Mouse (Mus musculus) right cerebral cortex, postnatal 25 days (tissue): ENCODE results near the gene Cdc45.
A peak's percentile ranks its signal among the peaks of the same experiment; 100 is the strongest.
"Not testable (repeated sequence)": the region's sequence is repeated elsewhere in the genome, so short reads cannot be mapped to it uniquely, and the experiment has no call there.

Source experiments
- DNase-seq: peaks from one replicate; pipeline ENCODE4 v3.0.0; 2022

Cdc45 gene

GRCm38 (mm10) chr16:18811468-18812384 is at the start of gene Cdc45, which contains the start of gene Ufd1:
Gene Cdc45 (minus strand): TSS chr16:18811987.
Gene Ufd1 (plus strand): TSS chr16:18811779.
- DNase-seq, result peak; percentile 85

- DNase-seq, result no peak
Observed at GRCm38 (mm10) chr16:18860186-18860585, 48.4 kb upstream of the Cdc45 start.

DNA sequence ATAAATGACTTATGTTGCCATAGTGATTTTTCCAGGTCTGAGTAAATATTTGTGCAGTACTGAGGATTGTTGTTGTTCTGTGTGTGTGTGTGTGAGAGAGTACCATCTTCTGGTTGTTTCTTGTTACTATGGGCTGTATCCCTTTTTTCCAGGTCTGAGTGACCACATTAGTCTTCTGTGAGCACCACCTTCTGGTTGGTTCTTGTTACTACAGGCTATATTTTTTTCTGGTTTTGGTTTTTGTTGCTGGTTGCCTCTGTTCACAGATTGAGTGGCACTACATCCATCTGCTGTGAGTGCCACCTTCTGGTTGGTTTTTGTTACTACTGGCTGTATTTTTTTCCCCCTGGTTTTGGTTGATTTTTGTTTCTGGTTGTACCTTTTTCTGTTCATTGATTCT is 46.8 kb upstream of the Cdc45 start:
- DNase-seq, result no peak

DNA sequence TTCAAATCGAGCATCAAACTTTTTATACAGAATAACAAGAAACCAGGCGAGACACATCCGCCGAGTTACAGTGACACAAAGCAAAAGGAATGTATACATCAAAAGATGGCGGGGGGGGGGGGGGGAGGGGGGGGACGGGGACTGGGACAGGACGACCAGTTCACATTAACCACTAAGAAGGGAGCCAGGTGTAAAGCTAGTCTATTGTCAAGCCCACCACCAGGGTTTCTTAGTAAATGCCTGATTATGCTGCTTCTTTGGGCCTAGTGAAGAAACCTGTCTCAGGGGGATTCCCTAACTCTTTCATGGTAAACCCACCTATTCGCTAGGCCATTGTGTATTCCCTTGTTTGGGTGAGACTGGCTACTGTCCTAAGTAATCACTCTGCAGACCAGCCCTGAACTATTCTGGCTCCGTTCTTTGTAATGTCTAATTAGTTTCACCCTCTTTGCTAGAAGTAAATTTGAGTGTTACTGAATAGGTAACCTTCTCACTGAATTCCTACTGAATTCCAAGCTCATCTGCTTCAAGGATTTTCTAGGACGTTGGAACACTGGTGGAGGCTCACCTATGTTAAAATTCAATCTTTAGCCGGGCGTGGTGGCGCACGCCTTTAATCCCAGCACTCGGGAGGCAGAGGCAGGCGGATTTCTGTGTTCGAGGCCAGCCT is 37.9 kb upstream of the Cdc45 start:
- not testable (repeated sequence) for DNase-seq

GRCm38 (mm10) chr16:18846301-18846820 is 34.6 kb upstream of the Cdc45 start:
- DNase-seq, result no peak

DNA sequence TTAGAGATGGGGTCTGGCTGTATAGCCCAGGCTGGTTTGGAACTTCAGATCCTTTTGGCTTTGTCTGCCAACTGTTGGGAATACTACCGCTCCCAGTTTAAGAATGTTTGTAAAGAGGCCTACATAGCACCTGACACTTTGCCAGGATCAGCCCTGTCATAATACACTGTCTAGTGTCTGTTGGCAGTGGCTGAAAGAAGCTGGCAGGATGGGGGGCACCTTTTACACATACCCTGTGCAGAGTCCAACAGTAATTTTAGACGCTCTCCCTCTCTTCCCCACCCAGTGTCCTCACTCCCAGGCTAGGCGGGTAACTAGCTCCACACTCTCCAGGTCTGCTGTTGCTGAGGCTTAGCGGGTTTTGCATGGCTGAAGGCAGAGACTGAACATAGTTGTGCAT is 26.6 kb upstream of the Cdc45 start:
- DNase-seq, result no peak

DNA sequence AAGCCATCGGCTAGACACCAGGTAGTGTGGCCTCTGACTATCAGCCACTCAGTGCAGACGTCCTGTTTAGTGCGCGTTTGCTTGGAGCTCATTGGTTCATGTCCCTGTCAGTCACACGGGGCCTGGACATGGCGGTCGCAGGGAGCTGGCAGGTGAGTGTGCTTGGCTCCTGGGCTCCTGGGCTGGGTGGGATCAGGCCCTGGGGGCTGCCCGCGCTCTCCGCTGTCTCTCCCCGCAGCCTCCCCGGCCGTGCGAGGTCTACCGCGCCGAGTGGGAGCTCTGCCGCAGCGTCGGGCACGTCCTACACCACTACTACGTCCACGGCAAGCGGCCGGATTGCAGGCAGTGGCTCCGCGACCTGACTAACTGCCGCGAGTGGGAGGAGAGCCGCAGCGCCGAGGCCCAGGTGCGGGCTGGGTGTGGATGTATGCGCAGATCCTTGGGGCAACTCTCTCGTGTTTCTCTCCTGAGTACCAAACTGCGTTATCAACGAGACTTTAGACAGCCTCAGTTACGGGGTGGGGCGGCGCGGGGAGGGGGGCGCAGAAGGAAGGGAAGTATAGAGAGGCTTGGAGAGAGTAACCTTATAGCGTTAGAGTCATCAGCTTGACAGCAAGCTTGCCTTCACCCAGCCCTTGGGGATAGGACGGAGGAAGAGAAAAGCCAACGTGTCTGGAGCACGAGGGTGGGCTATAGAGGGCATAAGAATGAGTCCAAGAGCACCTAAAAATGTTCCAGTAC is 24.9 kb upstream of the Cdc45 start, which contains the start of the genes 2510002D24Rik and Gm28539:
2510002D24Rik (plus strand) TSS at position 111 of the 741 bp plus-strand sequence.
Gm28539 (plus strand) TSS at position 117 of the 741 bp plus-strand sequence.
- peak; percentile 92 for DNase-seq

GRCm38 (mm10) chr16:18836073-18836467 is 24.3 kb upstream of the Cdc45 start:
- DNase-seq, result no peak

GRCm38 (mm10) chr16:18833486-18833885 is 21.7 kb upstream of the Cdc45 start:
- DNase-seq, result no peak

- no peak for DNase-seq
Observed at GRCm38 (mm10) chr16:18829102-18829501, 17.3 kb upstream of the Cdc45 start.

GRCm38 (mm10) chr16:18828630-18829029 is 16.8 kb upstream of the Cdc45 start:
- no peak for DNase-seq

DNA sequence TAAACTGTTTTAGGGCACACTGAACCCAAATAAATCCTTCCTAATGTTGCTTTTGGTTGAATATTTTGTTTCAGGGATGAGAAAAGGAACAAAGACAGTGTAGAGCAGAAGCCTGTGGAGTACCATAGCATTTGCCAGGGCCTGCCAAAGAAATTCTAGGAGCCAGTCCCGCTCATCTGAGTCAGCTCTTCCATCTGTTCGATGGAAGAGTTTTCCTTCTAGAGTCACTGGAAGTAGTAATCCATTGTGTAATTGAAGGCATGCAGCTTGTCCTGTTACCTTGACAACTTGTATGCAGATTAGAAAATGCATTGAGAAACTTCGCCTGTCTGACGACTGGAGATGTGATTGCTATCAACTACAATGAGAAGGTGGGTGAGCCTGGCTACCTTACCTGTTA is 11.1 kb upstream of the Cdc45 start:
- peak; percentile 37 for DNase-seq

- no peak for DNase-seq
Observed at GRCm38 (mm10) chr16:18822356-18822755, 10.6 kb upstream of the Cdc45 start.

- DNase-seq, result no peak
Observed at GRCm38 (mm10) chr16:18812385-18812910, 661 bp upstream of the Cdc45 start.

DNA sequence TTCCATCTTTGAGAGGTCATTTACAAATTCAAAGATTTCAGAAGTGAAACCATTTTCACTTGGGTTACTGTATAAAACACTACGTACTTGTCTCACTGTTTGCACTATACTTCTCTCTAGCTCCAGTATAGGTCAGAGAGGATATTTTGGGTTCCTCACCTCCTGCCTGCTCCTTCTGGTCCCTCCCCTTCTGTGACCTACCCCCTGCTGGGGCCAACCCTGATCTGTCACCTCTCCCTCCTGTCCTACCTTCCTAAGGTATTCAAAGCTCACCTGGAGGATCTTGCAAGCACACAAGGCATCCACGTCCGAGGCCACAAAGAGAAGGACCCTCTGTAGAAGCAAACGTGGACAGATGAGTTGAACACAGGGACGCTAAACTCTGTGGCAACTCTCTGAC is 755 bp downstream of the Cdc45 start:
- no peak for DNase-seq

GRCm38 (mm10) chr16:18809001-18809400 is 2.8 kb downstream of the Cdc45 start:
- DNase-seq, result no peak

GRCm38 (mm10) chr16:18805746-18806145 is 6.0 kb downstream of the Cdc45 start:
- DNase-seq, result no peak

GRCm38 (mm10) chr16:18798841-18799240 is 12.9 kb downstream of the Cdc45 start:
- DNase-seq, result peak; percentile 74

DNA sequence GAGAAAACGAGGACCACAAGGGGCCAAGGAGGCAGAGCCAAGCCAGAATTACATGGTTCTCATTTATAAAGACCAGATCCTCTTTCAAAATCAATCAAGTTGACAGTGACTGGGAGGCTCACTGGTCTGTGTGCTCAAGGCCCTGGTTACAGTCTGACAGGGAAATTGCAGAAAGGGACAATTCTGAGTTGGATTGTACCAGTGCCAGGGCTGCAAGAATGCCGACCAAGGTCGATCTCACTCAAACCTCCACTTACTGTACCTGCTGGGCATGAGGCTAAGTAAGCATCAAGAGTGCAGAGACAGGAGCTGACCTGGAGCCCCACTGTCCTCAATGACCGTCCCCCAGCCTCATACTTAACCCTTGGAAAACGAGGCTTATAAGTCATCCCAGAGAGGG is 13.6 kb downstream of the Cdc45 start:
- DNase-seq, result no peak

GRCm38 (mm10) chr16:18796645-18797044 is 15.1 kb downstream of the Cdc45 start:
- no peak for DNase-seq

- peak; percentile 31 for DNase-seq
Observed at GRCm38 (mm10) chr16:18795223-18795899, 16.4 kb downstream of the Cdc45 start.
